Mouse (Mus musculus) cerebellum, adult 8-10 months (tissue): ENCODE results near the gene Tbc1d20.
"Not testable (repeated sequence)": the region's sequence is repeated elsewhere in the genome, so short reads cannot be mapped to it uniquely, and the experiment has no call there.

Experiments
- DNase-seq: peaks from one replicate; pipeline ENCODE4 v3.0.0; 2022

Gene Tbc1d20

GRCm38 (mm10) chr2:152293727-152294475 lies at the start of gene Tbc1d20:
Gene Tbc1d20, plus strand, starts transcription at chr2:152293828.
- DNase-seq = peak; percentile 90

- no peak for DNase-seq
These were observed 46.4 kb upstream of the Tbc1d20 start for GRCm38 (mm10) chr2:152247213-152247612.

GRCm38 (mm10) chr2:152250511-152250910 lies 43.1 kb upstream of the Tbc1d20 start:
- no peak for DNase-seq

GRCm38 (mm10) chr2:152259739-152260138 lies 33.9 kb upstream of the Tbc1d20 start:
- no peak for DNase-seq

GRCm38 (mm10) chr2:152273639-152274038 lies 20.0 kb upstream of the Tbc1d20 start:
- DNase-seq = no peak

- no peak for DNase-seq
These were observed 12.2 kb upstream of the Tbc1d20 start for GRCm38 (mm10) chr2:152281407-152281806.

- DNase-seq = no peak
These were observed 6.1 kb upstream of the Tbc1d20 start for GRCm38 (mm10) chr2:152287560-152287959.

GRCm38 (mm10) chr2:152288046-152288445 lies 5.6 kb upstream of the Tbc1d20 start:
- DNase-seq = no peak

GRCm38 (mm10) chr2:152289623-152290022 lies 4.0 kb upstream of the Tbc1d20 start:
- DNase-seq = not testable (repeated sequence)

- no peak for DNase-seq
These were observed 1.2 kb upstream of the Tbc1d20 start for GRCm38 (mm10) chr2:152292475-152292874.

GRCm38 (mm10) chr2:152293179-152293726 lies 375 bp upstream of the Tbc1d20 start:
- DNase-seq = no peak

GRCm38 (mm10) chr2:152294541-152294940 lies 913 bp downstream of the Tbc1d20 start:
- no peak for DNase-seq

- DNase-seq = no peak
These were observed 9.2 kb downstream of the Tbc1d20 start for GRCm38 (mm10) chr2:152302862-152303261.

GRCm38 (mm10) chr2:152303781-152304180 lies 10.2 kb downstream of the Tbc1d20 start:
- no peak for DNase-seq

- DNase-seq = no peak
These were observed 11.9 kb downstream of the Tbc1d20 start for GRCm38 (mm10) chr2:152305480-152305879.

- no peak for DNase-seq
These were observed 13.6 kb downstream of the Tbc1d20 start for GRCm38 (mm10) chr2:152307186-152307585.

GRCm38 (mm10) chr2:152312996-152313395 lies 19.4 kb downstream of the Tbc1d20 start:
- no peak for DNase-seq

- DNase-seq = no peak
These were observed 20.3 kb downstream of the Tbc1d20 start for GRCm38 (mm10) chr2:152313926-152314325.

GRCm38 (mm10) chr2:152317054-152317453 lies 23.4 kb downstream of the Tbc1d20 start:
- DNase-seq = no peak

- no peak for DNase-seq
These were observed 27.9 kb downstream of the Tbc1d20 start for GRCm38 (mm10) chr2:152321558-152321957.

GRCm38 (mm10) chr2:152322198-152322597 lies 28.6 kb downstream of the Tbc1d20 start:
- DNase-seq = no peak

GRCm38 (mm10) chr2:152323971-152324370 lies 30.3 kb downstream of the Tbc1d20 start:
- DNase-seq = peak; percentile 61

- no peak for DNase-seq
These were observed 31.2 kb downstream of the Tbc1d20 start for GRCm38 (mm10) chr2:152324842-152325241.

GRCm38 (mm10) chr2:152326157-152326556 lies 32.5 kb downstream of the Tbc1d20 start:
- no peak for DNase-seq

GRCm38 (mm10) chr2:152326654-152327053 lies 33.0 kb downstream of the Tbc1d20 start:
- no peak for DNase-seq
